Mouse (Mus musculus): Measurements from ENCODE around the gene Ccdc42. TPM values are rescaled to one million over a fixed set of nuclear protein-coding genes. Genes with fewer than 3 reads are reported as not detected.

Ccdc42 gene
- 0.16 TPM in 1 of 2 replicates, not detected in the other for polyA plus RNA-seq (2015; fragmentation: Nextera tagmentation; extraction: Ambion mirVana)

DNA sequence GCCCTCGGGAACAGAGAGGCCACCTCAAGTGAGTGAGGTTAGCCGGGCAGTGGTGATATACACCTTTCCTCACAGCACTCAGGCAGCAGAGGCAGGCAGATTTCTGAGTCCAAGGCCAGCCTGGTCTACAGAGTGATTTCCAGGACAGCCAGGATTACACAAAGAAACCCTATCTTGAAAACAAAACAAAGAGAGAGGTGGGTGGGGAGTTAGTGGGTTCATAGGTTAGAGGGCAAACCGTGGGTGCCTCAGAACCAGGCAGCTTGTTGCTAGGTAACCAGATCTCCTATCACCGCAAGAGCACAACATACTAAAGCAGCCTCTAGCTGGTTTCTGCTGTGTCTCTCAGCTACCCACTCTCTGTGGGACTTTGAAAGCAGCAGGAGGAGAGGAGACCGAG is at the start of gene Ccdc42:
Gene Ccdc42, plus strand, starts transcription at position 301 of the 400 bp plus-strand sequence.
- no peaks in the 10 kb centered on the region for H3K27me3 ChIP-seq
- H3K27ac ChIP-seq, result no peak within 1 kb of the TSS
- no peaks in the 10 kb centered on the region for H3K9me3 ChIP-seq (replicated peaks)
- no peak for ATAC-seq
- H3K4me2 ChIP-seq, result no peak within 1 kb of the TSS
- no peak within 1 kb of the TSS for H3K9ac ChIP-seq
- WGBS, result 73% methylated on average over 5 of the region's 5 CpGs
- no peak within 1 kb of the TSS for H3K4me3 ChIP-seq
- 0 out of 2 replicates have a peak, but pooled peaks cover 6% of the 10 kb centered on the region for H3K4me1 ChIP-seq
- H3K36me3 ChIP-seq (ENCODE audit: poor library complexity, severe bottlenecking), result no peaks in the 10 kb centered on the region

DNA sequence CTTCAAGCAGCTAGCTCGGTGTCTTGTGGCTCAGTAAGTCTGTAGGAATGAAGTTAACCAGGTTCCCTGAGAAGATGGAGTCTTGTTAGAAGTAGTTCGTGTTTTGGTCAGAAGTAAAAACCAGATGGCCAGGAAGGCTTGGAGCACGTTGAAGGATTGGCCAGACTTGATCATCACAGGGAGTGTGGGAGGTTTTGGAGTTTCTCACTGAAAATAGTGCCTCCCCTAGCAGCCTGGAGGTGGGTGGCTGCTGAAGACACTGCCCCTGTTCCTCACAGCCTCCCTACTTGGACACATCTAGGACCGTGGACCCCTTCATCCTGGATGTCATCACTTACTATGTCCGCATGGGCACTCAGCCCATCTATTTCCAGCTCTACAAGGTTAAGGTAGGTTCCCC is 47.2 kb upstream of the Ccdc42 start:
- H3K4me1 ChIP-seq, result 0 out of 2 replicates have a peak, but pooled peaks cover 3% of the 10 kb centered on the region
- no peaks in the 10 kb centered on the region for H3K36me3 ChIP-seq (ENCODE audit: poor library complexity, severe bottlenecking)
- no peak overlapping the region for H3K9ac ChIP-seq
- WGBS, result 66% methylated on average over 5 of the region's 5 CpGs
- no peak overlapping the region for H3K4me3 ChIP-seq
- ATAC-seq, result no peak
- no peaks in the 10 kb centered on the region for H3K27me3 ChIP-seq
- H3K27ac ChIP-seq, result no peak overlapping the region
- no peaks in the 10 kb centered on the region for H3K9me3 ChIP-seq (replicated peaks)
- no peak overlapping the region for H3K4me2 ChIP-seq

DNA sequence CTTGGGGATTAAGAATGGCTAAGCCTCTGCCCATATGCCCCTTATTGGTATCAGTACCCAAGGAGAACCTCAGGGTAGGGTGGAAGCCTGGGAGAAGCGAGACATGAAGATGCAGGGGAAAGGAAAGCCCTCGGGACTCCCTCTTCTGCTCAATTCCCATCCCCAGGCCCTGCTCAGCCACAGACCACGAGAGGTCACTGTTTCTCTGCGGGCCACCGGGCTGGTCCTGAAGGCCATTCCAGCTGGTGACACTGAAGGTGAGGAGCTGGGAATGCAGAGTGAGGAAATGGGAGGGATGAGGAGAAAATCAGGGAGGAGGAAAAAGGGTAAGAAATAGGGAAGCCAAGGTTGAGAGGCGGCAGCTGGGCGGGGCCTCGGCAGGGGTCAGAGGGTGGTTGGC is 42.3 kb upstream of the Ccdc42 start:
- Histone ChIP-seq H3K9me3 (replicated peaks) (no peaks in the 10 kb centered on the region), H3K27me3 (no peaks in the 10 kb centered on the region)

DNA sequence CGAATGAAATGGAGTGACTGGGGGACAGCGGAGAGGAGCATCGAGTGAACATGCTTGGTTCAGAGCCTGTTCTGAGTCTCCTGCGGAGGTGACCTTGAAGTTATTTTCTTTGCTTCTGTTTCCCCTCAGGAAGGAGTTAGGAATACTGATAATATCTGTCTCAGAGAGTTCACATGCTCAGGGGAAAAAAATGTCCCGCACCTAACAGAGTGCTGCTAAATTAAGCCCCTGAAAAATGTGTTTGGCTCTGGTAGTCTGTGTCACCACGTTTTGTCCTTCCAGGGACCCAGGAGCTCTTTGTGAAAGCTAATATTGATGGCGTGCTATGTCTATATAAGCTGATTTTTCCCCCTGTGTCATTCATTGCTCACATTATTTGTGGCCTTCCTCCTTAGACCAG is 41.6 kb upstream of the Ccdc42 start:
- Histone ChIP-seq H3K4me1 (no peaks in the 10 kb centered on the region), H3K4me3 (no peak overlapping the region), H3K27ac (no peak overlapping the region), H3K36me3 (ENCODE audit: poor library complexity, severe bottlenecking) (no peaks in the 10 kb centered on the region), H3K9me3 (replicated peaks) (no peaks in the 10 kb centered on the region), H3K9ac (no peak overlapping the region), H3K4me2 (no peak overlapping the region), H3K27me3 (no peaks in the 10 kb centered on the region)
- ATAC-seq, result no peak
- WGBS, result 63% methylated on average over 7 of the region's 7 CpGs

More for the DNA sequence above, 42.3 kb upstream of the Ccdc42 start:
- H3K36me3 ChIP-seq (ENCODE audit: poor library complexity, severe bottlenecking), result no peaks in the 10 kb centered on the region
- H3K27ac ChIP-seq, result no peak overlapping the region
- no peak for ATAC-seq
- 8% methylated on average over 8 of the region's 8 CpGs for WGBS
- no peak overlapping the region for H3K4me2 ChIP-seq
- no peaks in the 10 kb centered on the region for H3K4me1 ChIP-seq
- H3K4me3 ChIP-seq, result no peak overlapping the region
- no peak overlapping the region for H3K9ac ChIP-seq

DNA sequence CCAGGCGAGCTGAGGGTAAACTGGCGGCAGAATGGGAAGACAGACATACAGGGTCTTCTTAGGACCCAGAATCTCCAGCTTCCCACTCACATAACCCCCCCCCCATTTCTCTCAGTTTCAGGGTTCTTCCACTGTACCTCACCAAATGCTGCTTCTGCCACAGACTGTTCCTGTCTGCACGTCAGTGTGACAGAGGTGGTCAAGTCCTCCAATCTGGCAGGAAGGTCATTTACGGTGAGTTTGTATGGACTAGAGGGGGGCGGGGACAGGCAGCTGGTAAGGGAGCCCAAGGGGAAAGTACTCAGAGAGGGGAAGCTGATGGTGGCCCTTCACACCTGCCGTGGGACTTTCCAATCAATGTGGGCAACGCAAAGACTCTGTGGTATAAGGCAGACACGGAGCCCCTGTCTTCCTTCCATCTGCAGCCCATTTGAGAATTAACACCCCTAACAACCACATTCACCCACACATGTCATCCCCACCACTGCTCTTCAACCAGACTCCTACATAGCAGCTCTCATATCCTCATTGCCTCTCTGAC is 41.1 kb upstream of the Ccdc42 start:
- Histone ChIP-seq H3K4me3 (no peak overlapping the region), H3K36me3 (ENCODE audit: poor library complexity, severe bottlenecking) (no peaks in the 10 kb centered on the region), H3K27me3 (no peaks in the 10 kb centered on the region), H3K9ac (no peak overlapping the region), H3K4me1 (no peaks in the 10 kb centered on the region), H3K4me2 (no peak overlapping the region), H3K9me3 (replicated peaks) (no peaks in the 10 kb centered on the region), H3K27ac (no peak overlapping the region)
- ATAC-seq, result no peak
- 84% methylated on average over 8 of the region's 8 CpGs for WGBS

DNA sequence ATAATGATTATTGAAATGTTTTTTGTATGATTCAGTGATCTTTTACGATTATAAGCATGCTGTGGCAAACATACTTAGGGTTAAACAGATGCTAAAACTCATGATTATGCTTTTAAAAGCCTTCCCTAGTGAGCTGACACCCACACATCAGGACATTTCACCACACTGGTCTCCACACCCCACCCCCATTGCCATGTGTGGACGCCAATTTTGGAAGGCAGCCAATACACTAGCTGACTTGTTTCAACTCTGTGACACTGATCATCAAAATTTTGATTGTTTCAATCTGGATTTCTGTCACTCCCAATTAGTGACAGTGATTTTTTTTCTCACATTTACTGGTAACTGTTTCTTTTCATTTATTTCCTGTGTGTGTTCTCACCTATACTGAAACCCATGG is 39.3 kb upstream of the Ccdc42 start:
- H3K27me3 ChIP-seq, result no peaks in the 10 kb centered on the region; the same call in 1 of the 2 replicates
- H3K9me3 ChIP-seq (replicated peaks), result no peaks in the 10 kb centered on the region
- no peak overlapping the region for H3K4me3 ChIP-seq
- no peaks in the 10 kb centered on the region for H3K4me1 ChIP-seq
- no peaks in the 10 kb centered on the region for H3K36me3 ChIP-seq (ENCODE audit: poor library complexity, severe bottlenecking)
- ATAC-seq, result no peak
- no peak overlapping the region for H3K4me2 ChIP-seq
- H3K9ac ChIP-seq, result no peak overlapping the region
- H3K27ac ChIP-seq, result no peak overlapping the region
- WGBS, result 74% methylated on average over 2 of the region's 2 CpGs

DNA sequence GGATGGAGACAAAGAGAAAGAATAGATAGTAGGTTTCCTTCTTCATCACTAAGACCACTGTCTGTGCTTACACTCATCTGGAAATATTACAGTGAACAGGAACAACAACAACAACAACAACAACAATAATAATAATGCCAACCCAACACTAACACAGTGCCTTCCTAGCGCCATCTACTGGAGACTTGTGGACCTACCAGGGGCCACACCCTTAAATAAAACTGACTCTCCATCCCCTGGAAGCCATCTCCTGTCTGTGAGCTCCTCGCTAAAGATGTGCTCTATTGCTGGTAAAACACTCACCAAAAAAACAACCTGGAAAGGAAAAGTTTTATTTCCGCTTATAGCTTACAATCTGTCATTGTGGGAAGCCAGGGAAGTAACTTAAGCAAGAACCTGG is 37.2 kb upstream of the Ccdc42 start:
- Histone ChIP-seq H3K4me1 (no peaks in the 10 kb centered on the region), H3K27me3 (no peaks in the 10 kb centered on the region; the same call in 1 of the 2 replicates), H3K9me3 (replicated peaks) (no peaks in the 10 kb centered on the region), H3K36me3 (ENCODE audit: poor library complexity, severe bottlenecking) (no peaks in the 10 kb centered on the region), H3K4me3 (no peak overlapping the region), H3K27ac (no peak overlapping the region), H3K4me2 (no peak overlapping the region), H3K9ac (no peak overlapping the region)
- 49% methylated on average over 3 of the region's 3 CpGs for WGBS
- no peak for ATAC-seq

DNA sequence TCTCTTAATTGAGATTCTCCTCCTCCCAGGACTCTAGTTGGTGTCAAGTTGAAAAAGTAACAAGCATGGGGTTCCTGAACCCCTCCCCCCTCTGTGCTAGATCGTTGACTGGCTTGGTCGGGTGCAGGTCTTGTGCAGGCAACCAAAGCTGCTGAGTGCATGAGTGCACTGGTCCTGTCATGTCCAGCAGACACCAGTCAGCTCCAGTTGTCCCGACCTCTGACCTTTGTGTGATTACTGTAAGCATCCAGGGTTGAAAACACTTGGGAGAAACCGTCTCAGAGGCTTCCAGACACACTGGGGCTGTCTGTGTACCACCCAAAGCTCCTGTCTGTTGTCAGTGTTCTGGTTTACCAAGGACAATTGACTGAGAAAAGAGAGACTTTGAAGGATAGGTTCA is 36.5 kb upstream of the Ccdc42 start:
- ATAC-seq, result no peak
- no peak overlapping the region for H3K9ac ChIP-seq
- H3K4me2 ChIP-seq, result no peak overlapping the region
- no peaks in the 10 kb centered on the region; the same call in 1 of the 2 replicates for H3K27me3 ChIP-seq
- WGBS, result 66% methylated on average over 4 of the region's 4 CpGs
- no peak overlapping the region for H3K27ac ChIP-seq
- no peak overlapping the region for H3K4me3 ChIP-seq
- H3K36me3 ChIP-seq (ENCODE audit: poor library complexity, severe bottlenecking), result no peaks in the 10 kb centered on the region
- H3K9me3 ChIP-seq (replicated peaks), result no peaks in the 10 kb centered on the region
- no peaks in the 10 kb centered on the region for H3K4me1 ChIP-seq

DNA sequence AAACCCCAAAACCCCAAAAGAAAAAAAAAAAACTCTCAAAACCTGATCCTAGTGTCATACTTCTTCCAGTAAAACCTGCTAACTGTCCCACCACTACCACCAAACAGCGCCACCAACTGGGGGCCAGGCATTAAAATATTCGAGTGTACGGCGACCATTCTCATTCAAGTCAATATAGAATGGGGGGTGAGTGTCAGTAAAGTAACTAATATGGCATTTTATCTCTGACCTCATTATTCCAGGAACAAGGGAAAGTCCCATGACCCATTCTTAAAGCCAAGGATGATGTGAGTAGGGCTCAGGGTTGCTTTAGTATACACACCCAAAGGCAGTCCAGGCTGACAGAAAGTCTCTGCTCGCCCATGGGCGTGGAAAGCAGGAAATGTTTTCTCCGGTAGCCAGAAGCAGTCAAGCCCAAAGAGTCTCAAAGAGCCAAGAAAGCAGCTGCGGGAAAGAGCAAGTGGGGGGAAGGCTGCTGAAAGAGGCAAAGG is 32.8 kb upstream of the Ccdc42 start:
- 43% methylated on average over 8 of the region's 8 CpGs for WGBS
- Histone ChIP-seq H3K9ac (no peak overlapping the region), H3K4me1 (peaks cover 7% of the 10 kb centered on the region), H3K4me2 (no peak overlapping the region), H3K4me3 (no peak overlapping the region), H3K27ac (no peak overlapping the region), H3K9me3 (replicated peaks) (no peaks in the 10 kb centered on the region), H3K27me3 (peaks cover 17% of the 10 kb centered on the region), H3K36me3 (ENCODE audit: poor library complexity, severe bottlenecking) (no peaks in the 10 kb centered on the region)
- no peak for ATAC-seq

DNA sequence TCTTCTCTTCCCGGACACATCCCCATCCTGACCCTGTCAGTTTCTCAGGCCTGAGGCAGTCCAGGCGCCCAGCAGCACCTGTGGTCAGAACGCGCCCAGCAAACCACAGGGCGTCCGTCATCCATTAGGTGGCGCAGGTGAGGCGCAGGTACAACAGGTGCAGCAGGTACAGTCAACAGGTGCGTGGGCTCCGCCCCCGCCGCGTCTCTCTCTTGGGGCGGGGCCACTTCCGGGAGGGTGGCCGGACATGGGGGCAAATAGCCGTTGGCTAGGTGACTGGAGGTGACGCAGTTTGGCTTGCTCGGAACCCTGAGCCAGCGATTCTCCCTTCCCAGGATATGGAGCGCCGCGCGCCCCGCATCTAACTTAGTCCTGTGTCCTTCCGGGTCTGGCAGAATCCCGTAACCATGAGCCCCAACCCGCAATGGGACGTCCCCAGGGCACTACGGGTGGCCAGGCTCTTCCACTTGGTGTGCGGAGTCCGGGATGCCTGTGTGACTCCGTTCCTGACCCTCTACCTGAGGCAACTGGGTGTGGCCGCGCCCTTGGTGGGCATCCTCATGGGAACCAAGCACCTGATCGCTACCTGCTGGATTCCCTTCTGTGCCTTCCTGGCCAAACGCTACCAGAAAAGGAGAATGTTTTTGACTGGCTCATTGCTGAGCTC is 30.8 kb upstream of the Ccdc42 start, which contains the start of gene Mfsd6l:
Gene Mfsd6l, plus strand, starts transcription at position 269 of the 667 bp plus-strand sequence.
- WGBS, result 7% methylated on average over 37 of the region's 37 CpGs
- Histone ChIP-seq H3K4me1 (peaks cover 7% of the 10 kb centered on the region), H3K4me3 (no peak within 1 kb of the TSS), H3K36me3 (ENCODE audit: poor library complexity, severe bottlenecking) (no peaks in the 10 kb centered on the region), H3K9me3 (replicated peaks) (no peaks in the 10 kb centered on the region; the same call in 1 of the 2 replicates), H3K27me3 (peaks cover 17% of the 10 kb centered on the region), H3K4me2 (peak within 1 kb of the TSS; percentile 40), H3K27ac (no peak within 1 kb of the TSS), H3K9ac (no peak within 1 kb of the TSS)
- ATAC-seq, result no peak

DNA sequence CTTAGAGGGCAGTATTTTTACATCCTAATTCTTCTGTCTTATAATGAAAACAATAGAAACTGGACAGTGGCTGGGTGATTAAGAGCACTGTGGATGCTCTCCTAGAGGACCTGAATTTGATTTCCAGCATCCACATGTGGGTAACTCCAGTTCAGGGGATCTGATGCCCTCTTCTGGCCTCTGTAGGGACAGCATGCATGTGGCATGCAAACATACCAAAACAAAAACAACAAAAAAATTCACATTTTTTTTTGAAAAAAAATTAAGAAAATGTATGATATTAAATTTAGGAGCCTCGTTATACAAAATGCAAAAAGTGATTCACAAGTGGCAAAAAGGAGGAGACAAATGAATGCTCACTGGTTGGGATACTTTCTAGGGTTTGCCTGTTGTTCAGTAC is 27.3 kb upstream of the Ccdc42 start:
- Histone ChIP-seq H3K9ac (no peak overlapping the region), H3K9me3 (replicated peaks) (no peaks in the 10 kb centered on the region; the same call in 1 of the 2 replicates), H3K4me2 (no peak overlapping the region), H3K27ac (no peak overlapping the region), H3K27me3 (peaks cover 17% of the 10 kb centered on the region), H3K36me3 (ENCODE audit: poor library complexity, severe bottlenecking) (no peaks in the 10 kb centered on the region), H3K4me3 (no peak overlapping the region), H3K4me1 (peaks cover 7% of the 10 kb centered on the region)
- ATAC-seq, result no peak
- 33% methylated on average over 1 of the region's 1 CpGs for WGBS

All from forebrain, embryonic 13.5 days (tissue).